24 mouse cellular contexts compared by ENCODE assay signal in genomic region chr2:69228635-69229034, GRCm38 (mm10). TPM values are rescaled to one million over a fixed set of nuclear protein-coding genes. Genes with fewer than 3 reads are reported as not detected.
DNase-seq lines count a peak whose midpoint lies in the region; ATAC-seq and TF ChIP-seq lines count a peak whose summit lies in the region.
"Had no signal": no experiment of that assay in that cellular context is flagged by ENCODE, and none has a peak within 500 bp of the region (broad histone marks: within the 10 kb centered on the region; RNA-seq: fewer than 3 reads in every experiment).

No protein-coding gene starts in this region.

- WGBS in forebrain, postnatal 0 days = 70% methylated on average over 6 of the region's 6 CpGs
- 85% methylated on average over 6 of the region's 6 CpGs for WGBS in forebrain, embryonic 14.5 days
- WGBS in midbrain, embryonic 13.5 days = 72% methylated on average over 6 of the region's 6 CpGs
- 87% methylated on average over 6 of the region's 6 CpGs for WGBS in midbrain, embryonic 11.5 days

- H3K4me1 ChIP-seq in forebrain, postnatal 0 days (ENCODE audit: insufficient read depth) = no peaks in the 10 kb centered on the region
- H3K4me1 ChIP-seq in forebrain, embryonic 14.5 days (ENCODE audit: control insufficient read depth, insufficient read depth, low read length) = no peaks in the 10 kb centered on the region
- H3K4me1 ChIP-seq in midbrain, embryonic 13.5 days (replicated peaks) = no peaks in the 10 kb centered on the region
- H3K4me1 ChIP-seq in midbrain, embryonic 11.5 days (ENCODE audit: control insufficient read depth, insufficient read depth, low read length) = no peaks in the 10 kb centered on the region
- H3K4me1 ChIP-seq: embryonic facial prominence, embryonic 12.5 days; forebrain, embryonic 12.5 days; heart, embryonic 10.5 days had no signal

- H3K27me3 ChIP-seq in forebrain, postnatal 0 days (ENCODE audit: insufficient read depth, low read length) = no peaks in the 10 kb centered on the region; the same call in 1 of the 2 replicates
- no peaks in the 10 kb centered on the region for H3K27me3 ChIP-seq in forebrain, embryonic 14.5 days (replicated peaks; ENCODE audit: control insufficient read depth, insufficient read depth, low read length)
- no peaks in the 10 kb centered on the region for H3K27me3 ChIP-seq in midbrain, embryonic 13.5 days
- no peaks in the 10 kb centered on the region for H3K27me3 ChIP-seq in midbrain, embryonic 11.5 days (ENCODE audit: control insufficient read depth, insufficient read depth, low read length)
- H3K27me3 ChIP-seq: embryonic facial prominence, embryonic 12.5 days had no signal

- no peaks in the 10 kb centered on the region for H3K9me3 ChIP-seq in forebrain, postnatal 0 days (ENCODE audit: low read length)
- no peaks in the 10 kb centered on the region for H3K9me3 ChIP-seq in forebrain, embryonic 14.5 days (replicated peaks; ENCODE audit: control insufficient read depth, low read length)
- no peaks in the 10 kb centered on the region for H3K9me3 ChIP-seq in midbrain, embryonic 13.5 days
- H3K9me3 ChIP-seq in midbrain, embryonic 11.5 days (ENCODE audit: control insufficient read depth, low read length) = no peaks in the 10 kb centered on the region
- H3K9me3 ChIP-seq: embryonic facial prominence, embryonic 12.5 days; forebrain, embryonic 12.5 days; heart, embryonic 10.5 days had no signal

- H3K27ac ChIP-seq in forebrain, postnatal 0 days (ENCODE audit: low read depth, low read length) = no peak overlapping the region
- no peak overlapping the region for H3K27ac ChIP-seq in forebrain, embryonic 14.5 days (ENCODE audit: low read depth, low read length)
- H3K27ac ChIP-seq in midbrain, embryonic 13.5 days = 0 out of 2 replicates have a peak overlapping the region, but pooled peaks have one; percentile 0
- no peak overlapping the region for H3K27ac ChIP-seq in midbrain, embryonic 11.5 days (ENCODE audit: low read depth, low read length)
- H3K27ac ChIP-seq: embryonic facial prominence, embryonic 12.5 days; forebrain, embryonic 12.5 days; heart, embryonic 10.5 days had no signal

- DNase-seq in forebrain, postnatal 0 days = no peak
- DNase-seq in forebrain, embryonic 14.5 days (ENCODE audit: low spot score) = no peak
- DNase-seq in midbrain, embryonic 11.5 days (ENCODE audit: low spot score, missing footprints) = no peak
- peak; percentile 8 for DNase-seq in retina, postnatal 1 day
- DNase-seq in retina, embryonic 14.5 days (ENCODE audit: low spot score) = no peak
- no peak for DNase-seq in kidney, postnatal 36 days
- DNase-seq: adrenal gland, postnatal 10 days; cerebellum, adult 11-12 months; cerebellum, adult 9-10 months; cerebellum, postnatal 25 days; gastrocnemius, postnatal 10 days; heart, adult 18-20 months; heart, postnatal 10 days; heart, postnatal 4 days had no signal

- H3K36me3 ChIP-seq in forebrain, postnatal 0 days (ENCODE audit: insufficient read depth) = no peaks in the 10 kb centered on the region
- no peaks in the 10 kb centered on the region for H3K36me3 ChIP-seq in forebrain, embryonic 14.5 days (ENCODE audit: control insufficient read depth, insufficient read depth, low read length)
- no peaks in the 10 kb centered on the region for H3K36me3 ChIP-seq in midbrain, embryonic 13.5 days
- no peaks in the 10 kb centered on the region for H3K36me3 ChIP-seq in midbrain, embryonic 11.5 days (ENCODE audit: control insufficient read depth, insufficient read depth, low read length)
- H3K36me3 ChIP-seq: embryonic facial prominence, embryonic 12.5 days; forebrain, embryonic 12.5 days; heart, embryonic 10.5 days had no signal

- TF ChIP-seq CTCF in forebrain, postnatal 0 days (IDR thresholded peaks at IDR 0.05; ENCODE audit: low read depth) = no peak

- H3K4me3 ChIP-seq in forebrain, postnatal 0 days (ENCODE audit: low read depth, low read length) = no peak overlapping the region
- H3K4me3 ChIP-seq in forebrain, embryonic 14.5 days (ENCODE audit: low read depth, low read length) = no peak overlapping the region
- H3K4me3 ChIP-seq in midbrain, embryonic 13.5 days (replicated peaks) = no peak overlapping the region
- H3K4me3 ChIP-seq in midbrain, embryonic 11.5 days (ENCODE audit: low read depth, low read length) = no peak overlapping the region
- H3K4me3 ChIP-seq: embryonic facial prominence, embryonic 12.5 days; forebrain, embryonic 12.5 days; heart, embryonic 10.5 days had no signal

- H3K9ac ChIP-seq in forebrain, postnatal 0 days = no peak overlapping the region
- H3K9ac ChIP-seq in forebrain, embryonic 14.5 days (ENCODE audit: low read length) = no peak overlapping the region
- H3K9ac ChIP-seq in midbrain, embryonic 13.5 days (replicated peaks) = no peak overlapping the region
- no peak overlapping the region for H3K9ac ChIP-seq in midbrain, embryonic 11.5 days (ENCODE audit: low read length)
- H3K9ac ChIP-seq: embryonic facial prominence, embryonic 12.5 days; forebrain, embryonic 12.5 days had no signal

- H3K4me2 ChIP-seq in forebrain, postnatal 0 days (ENCODE audit: low read depth) = no peak overlapping the region
- no peak overlapping the region for H3K4me2 ChIP-seq in forebrain, embryonic 14.5 days (ENCODE audit: low read length)
- H3K4me2 ChIP-seq in midbrain, embryonic 13.5 days (replicated peaks) = no peak overlapping the region
- H3K4me2 ChIP-seq in midbrain, embryonic 11.5 days = no peak overlapping the region
- H3K4me2 ChIP-seq: embryonic facial prominence, embryonic 12.5 days; forebrain, embryonic 12.5 days had no signal

- peak; percentile 47 for ATAC-seq in forebrain, postnatal 0 days
- no peak for ATAC-seq in forebrain, embryonic 14.5 days
- no peak for ATAC-seq in midbrain, embryonic 13.5 days
- no peak for ATAC-seq in midbrain, embryonic 11.5 days (ENCODE audit: low FRiP score)

RNA-seq across cellular contexts. Expression of gene G6pc2, which starts 17.8 kb away (rescaled TPM):
- total RNA-seq in forebrain, postnatal 0 days (2014; rRNA removed) = not detected in 2 replicates
- polyA plus RNA-seq in forebrain, postnatal 0 days (2015; fragmentation: Nextera tagmentation; extraction: Ambion mirVana) = not detected in 2 replicates
- 0.17 TPM in 1 of 2 replicates, not detected in the other for polyA plus RNA-seq in forebrain, embryonic 14.5 days (2014; fragmentation: Nextera tagmentation; extraction: Ambion mirVana)
- not detected in 2 replicates for polyA plus RNA-seq in midbrain, embryonic 13.5 days (2015; fragmentation: Nextera tagmentation; extraction: Ambion mirVana)
- not detected in 2 replicates for polyA plus RNA-seq in midbrain, embryonic 11.5 days (2014; fragmentation: Nextera tagmentation; extraction: Ambion mirVana)
- total RNA-seq: adrenal gland, postnatal 10 days; gastrocnemius, postnatal 10 days; gastrocnemius, postnatal 4 days; heart, adult 18-20 months; heart, postnatal 10 days; heart, postnatal 4 days; MEL had no signal
- polyA plus RNA-seq: C2C12; cortical plate, adult 2 months; forebrain, embryonic 12.5 days; frontal cortex, adult 2 months; heart, embryonic 10.5 days; heart, embryonic 14.5 days had no signal

RNA-seq across cellular contexts. Expression of gene Spc25, which starts 22.6 kb away (rescaled TPM):
- total RNA-seq in forebrain, postnatal 0 days (2014; rRNA removed) = 6.5 and 10.5 TPM in 2 replicates
- polyA plus RNA-seq in forebrain, postnatal 0 days (2015; fragmentation: Nextera tagmentation; extraction: Ambion mirVana) = 21.3 and 26.5 TPM in 2 replicates
- 118 and 148 TPM in 2 replicates for polyA plus RNA-seq in forebrain, embryonic 14.5 days (2014; fragmentation: Nextera tagmentation; extraction: Ambion mirVana)
- 87.8 and 88.3 TPM in 2 replicates for polyA plus RNA-seq in midbrain, embryonic 13.5 days (2015; fragmentation: Nextera tagmentation; extraction: Ambion mirVana)
- 276 and 289 TPM in 2 replicates for polyA plus RNA-seq in midbrain, embryonic 11.5 days (2014; fragmentation: Nextera tagmentation; extraction: Ambion mirVana)
